Mouse (Mus musculus) embryonic facial prominence, embryonic 12.5 days (tissue): ENCODE data around the gene Gm37240. TPM values are rescaled to one million over a fixed set of nuclear protein-coding genes. Genes with fewer than 3 reads are reported as not detected.

Experiments used
- ATAC-seq: fragments of 200-750 bp; cut with Nextera tagmentation; 2 replicates; pipeline ENCODE4 v1.8.0; 2017; ENCODE audit not compliant: insufficient number of reproducible peaks, insufficient read depth, low FRiP score, low TSS enrichment
- H3K27ac ChIP-seq: fragments of 300-500 bp; sonication (generic); 2 replicates; pipeline ENCODE4 v1.5.1; 2016; ENCODE audit warnings: mild to moderate bottlenecking
- H3K27me3 ChIP-seq: fragments of 300-500 bp; sonication (generic); 2 replicates; pipeline ENCODE4 v1.6.1; 2016; ENCODE audit warnings: mild to moderate bottlenecking, moderate library complexity
- H3K36me3 ChIP-seq: fragments of 300-500 bp; sonication (generic); 2 replicates; pipeline ENCODE4 v1.6.1; 2016; ENCODE audit warnings: mild to moderate bottlenecking
- H3K4me1 ChIP-seq: fragments of 300-500 bp; sonication (generic); 2 replicates; pipeline ENCODE4 v1.6.1; 2016
- H3K4me2 ChIP-seq: fragments of 300-500 bp; sonication (generic); replicated peaks from 2 replicates; pipeline ENCODE4 v1.6.1; 2016; ENCODE audit warnings: mild to moderate bottlenecking, moderate library complexity
- H3K4me3 ChIP-seq: fragments of 300-500 bp; sonication (generic); 2 replicates; pipeline ENCODE4 v1.5.1; 2016; ENCODE audit warnings: mild to moderate bottlenecking
- H3K9ac ChIP-seq: fragments of 300-500 bp; sonication (generic); 2 replicates; pipeline ENCODE4 v1.6.1; 2016; ENCODE audit warnings: mild to moderate bottlenecking, moderate library complexity
- H3K9me3 ChIP-seq: fragments of 300-500 bp; sonication (generic); 2 replicates; pipeline ENCODE4 v1.6.1; 2016; ENCODE audit warnings: mild to moderate bottlenecking, moderate library complexity
- WGBS: fragments of 180-500 bp; shearing (Covaris S2); methylation state at CpG from one replicate; pipeline ENCODE4 v1.1.7; 2016; 5-methylcytosine and 5-hydroxymethylcytosine counted together
- polyA plus RNA-seq: library from polyadenylated mRNA; unstranded; fragments of >200 nt; fragmentation: Nextera tagmentation; extraction: Ambion mirVana; gene quantifications from 2 replicates; pipeline ENCODE4 v1.2.1, GENCODE M21; 2016

Gm37240 gene
- polyA plus RNA-seq, 1 experiment from 2014 or later = 4.0 TPM

- no peak overlapping the region for H3K27ac ChIP-seq
- 52% methylated on average over 1 of the region's 1 CpGs for WGBS
Measured at GRCm38 (mm10) chr3:84860669-84861068, 1026.6 kb downstream of the Gm37240 start.

GRCm38 (mm10) chr3:84854440-84854839 is 1032.9 kb downstream of the Gm37240 start:
- no peak for ATAC-seq
- no peak overlapping the region for H3K27ac ChIP-seq
- no peak overlapping the region for H3K9ac ChIP-seq
- no peak overlapping the region for H3K4me2 ChIP-seq
- no peaks in the 10 kb centered on the region for H3K27me3 ChIP-seq
- H3K4me3 ChIP-seq = no peak overlapping the region
- no peaks in the 10 kb centered on the region for H3K4me1 ChIP-seq
- no peaks in the 10 kb centered on the region for H3K9me3 ChIP-seq
- WGBS = 85% methylated on average over 1 of the region's 1 CpGs
- H3K36me3 ChIP-seq = no peaks in the 10 kb centered on the region

More at GRCm38 (mm10) chr3:84860669-84861068, 1026.6 kb downstream of the Gm37240 start:
- ATAC-seq = no peak
- Histone ChIP-seq H3K27me3 (no peaks in the 10 kb centered on the region), H3K4me2 (no peak overlapping the region), H3K36me3 (no peaks in the 10 kb centered on the region), H3K4me1 (no peaks in the 10 kb centered on the region), H3K9ac (no peak overlapping the region), H3K9me3 (no peaks in the 10 kb centered on the region), H3K4me3 (no peak overlapping the region)

GRCm38 (mm10) chr3:84852877-84853276 is 1034.4 kb downstream of the Gm37240 start:
- Histone ChIP-seq H3K9ac (no peak overlapping the region), H3K4me3 (no peak overlapping the region), H3K27me3 (no peaks in the 10 kb centered on the region), H3K27ac (no peak overlapping the region), H3K4me1 (no peaks in the 10 kb centered on the region), H3K9me3 (no peaks in the 10 kb centered on the region), H3K4me2 (no peak overlapping the region), H3K36me3 (no peaks in the 10 kb centered on the region)
- WGBS = 79% methylated on average over 7 of the region's 7 CpGs
- ATAC-seq = no peak

- WGBS = 79% methylated on average over 1 of the region's 1 CpGs
Measured at GRCm38 (mm10) chr3:84851801-84852200, 1035.5 kb downstream of the Gm37240 start.

GRCm38 (mm10) chr3:84850418-84850817 is 1036.9 kb downstream of the Gm37240 start:
- H3K27me3 ChIP-seq = no peaks in the 10 kb centered on the region
- H3K4me1 ChIP-seq = no peaks in the 10 kb centered on the region
- no peak overlapping the region for H3K9ac ChIP-seq
- WGBS = 80% methylated on average over 1 of the region's 1 CpGs
- no peaks in the 10 kb centered on the region for H3K9me3 ChIP-seq
- H3K4me3 ChIP-seq = no peak overlapping the region
- ATAC-seq = no peak
- no peak overlapping the region for H3K4me2 ChIP-seq
- H3K36me3 ChIP-seq = no peaks in the 10 kb centered on the region
- H3K27ac ChIP-seq = no peak overlapping the region

More at GRCm38 (mm10) chr3:84851801-84852200, 1035.5 kb downstream of the Gm37240 start:
- Histone ChIP-seq H3K36me3 (no peaks in the 10 kb centered on the region), H3K4me1 (no peaks in the 10 kb centered on the region), H3K27me3 (no peaks in the 10 kb centered on the region), H3K4me2 (no peak overlapping the region), H3K27ac (no peak overlapping the region), H3K4me3 (no peak overlapping the region), H3K9ac (no peak overlapping the region), H3K9me3 (no peaks in the 10 kb centered on the region)
- no peak for ATAC-seq

GRCm38 (mm10) chr3:84848798-84849197 is 1038.5 kb downstream of the Gm37240 start:
- Histone ChIP-seq H3K36me3 (no peaks in the 10 kb centered on the region), H3K4me2 (no peak overlapping the region), H3K9me3 (no peaks in the 10 kb centered on the region), H3K27ac (no peak overlapping the region), H3K27me3 (no peaks in the 10 kb centered on the region), H3K4me3 (no peak overlapping the region), H3K4me1 (no peaks in the 10 kb centered on the region), H3K9ac (no peak overlapping the region)
- 85% methylated on average over 4 of the region's 4 CpGs for WGBS
- no peak for ATAC-seq

- no peak for ATAC-seq
- 35% methylated on average over 1 of the region's 1 CpGs for WGBS
- H3K4me1 ChIP-seq = no peaks in the 10 kb centered on the region
Measured at GRCm38 (mm10) chr3:84843594-84843993, 1043.7 kb downstream of the Gm37240 start.

GRCm38 (mm10) chr3:84842793-84843192 is 1044.5 kb downstream of the Gm37240 start:
- no peak overlapping the region for H3K27ac ChIP-seq
- H3K9ac ChIP-seq = no peak overlapping the region
- no peaks in the 10 kb centered on the region for H3K4me1 ChIP-seq
- H3K4me2 ChIP-seq = no peak overlapping the region
- H3K4me3 ChIP-seq = no peak overlapping the region
- ATAC-seq = no peak
- no peaks in the 10 kb centered on the region for H3K9me3 ChIP-seq
- 92% methylated on average over 2 of the region's 2 CpGs for WGBS
- no peaks in the 10 kb centered on the region for H3K36me3 ChIP-seq
- H3K27me3 ChIP-seq = no peaks in the 10 kb centered on the region

More at GRCm38 (mm10) chr3:84843594-84843993, 1043.7 kb downstream of the Gm37240 start:
- Histone ChIP-seq H3K4me2 (no peak overlapping the region), H3K9me3 (no peaks in the 10 kb centered on the region), H3K36me3 (no peaks in the 10 kb centered on the region), H3K4me3 (no peak overlapping the region), H3K27ac (no peak overlapping the region), H3K9ac (no peak overlapping the region), H3K27me3 (no peaks in the 10 kb centered on the region)

- no peaks in the 10 kb centered on the region for H3K4me1 ChIP-seq
- ATAC-seq = no peak
- H3K4me3 ChIP-seq = no peak overlapping the region
- WGBS = 89% methylated on average over 4 of the region's 4 CpGs
- no peaks in the 10 kb centered on the region for H3K36me3 ChIP-seq
- no peak overlapping the region for H3K9ac ChIP-seq
- no peak overlapping the region for H3K27ac ChIP-seq
- H3K27me3 ChIP-seq = no peaks in the 10 kb centered on the region
- no peaks in the 10 kb centered on the region for H3K9me3 ChIP-seq
- no peak overlapping the region for H3K4me2 ChIP-seq
Measured at GRCm38 (mm10) chr3:84841271-84841670, 1046.0 kb downstream of the Gm37240 start.

GRCm38 (mm10) chr3:84839499-84839898 is 1047.8 kb downstream of the Gm37240 start:
- Histone ChIP-seq H3K4me1 (no peaks in the 10 kb centered on the region), H3K27ac (no peak overlapping the region), H3K9ac (no peak overlapping the region), H3K4me3 (no peak overlapping the region), H3K36me3 (no peaks in the 10 kb centered on the region), H3K27me3 (no peaks in the 10 kb centered on the region), H3K4me2 (no peak overlapping the region), H3K9me3 (no peaks in the 10 kb centered on the region)
- 87% methylated on average over 5 of the region's 5 CpGs for whole genome bisulfite sequencing
- ATAC-seq = no peak

- Histone ChIP-seq H3K9ac (no peak overlapping the region), H3K9me3 (no peaks in the 10 kb centered on the region), H3K27ac (no peak overlapping the region), H3K4me1 (no peaks in the 10 kb centered on the region), H3K4me3 (no peak overlapping the region), H3K27me3 (no peaks in the 10 kb centered on the region), H3K36me3 (no peaks in the 10 kb centered on the region), H3K4me2 (no peak overlapping the region)
- ATAC-seq = no peak
- WGBS = 86% methylated on average over 3 of the region's 3 CpGs
Measured at GRCm38 (mm10) chr3:84837984-84838383, 1049.3 kb downstream of the Gm37240 start.

GRCm38 (mm10) chr3:84836029-84836428 is 1051.3 kb downstream of the Gm37240 start:
- no peak overlapping the region for H3K4me2 ChIP-seq
- 87% methylated on average over 5 of the region's 5 CpGs for WGBS
- H3K4me1 ChIP-seq = no peaks in the 10 kb centered on the region
- no peak overlapping the region for H3K27ac ChIP-seq
- H3K4me3 ChIP-seq = no peak overlapping the region
- no peaks in the 10 kb centered on the region for H3K36me3 ChIP-seq
- H3K27me3 ChIP-seq = no peaks in the 10 kb centered on the region
- no peak overlapping the region for H3K9ac ChIP-seq
- H3K9me3 ChIP-seq = no peaks in the 10 kb centered on the region
- no peak for ATAC-seq

GRCm38 (mm10) chr3:84829366-84829765 is 1058.0 kb downstream of the Gm37240 start:
- no peaks in the 10 kb centered on the region for H3K9me3 ChIP-seq
- 79% methylated on average over 1 of the region's 1 CpGs for WGBS

More at GRCm38 (mm10) chr3:84829366-84829765, 1058.0 kb downstream of the Gm37240 start:
- no peak overlapping the region for H3K27ac ChIP-seq
- no peak overlapping the region for H3K4me2 ChIP-seq
- no peaks in the 10 kb centered on the region for H3K36me3 ChIP-seq
- no peak for ATAC-seq
- no peak overlapping the region for H3K4me3 ChIP-seq
- no peak overlapping the region for H3K9ac ChIP-seq
- no peaks in the 10 kb centered on the region for H3K27me3 ChIP-seq
- no peaks in the 10 kb centered on the region for H3K4me1 ChIP-seq
